Mouse (Mus musculus): ENCODE data around the gene Rtn4. TPM values are rescaled to one million over a fixed set of nuclear protein-coding genes. Genes with fewer than 3 reads are reported as not detected.

Gene Rtn4
- total RNA-seq, 2 experiments from 2014 or later = 607 to 620 TPM

Other genes starting within 250 kb of the Rtn4 start
- gene Prorsd1, start 177.9 kb upstream of the Rtn4 start, total RNA-seq (2021) = 1 to 10 TPM; 3.3 to 3.8 TPM
- gene Mtif2, start 166.5 kb upstream of the Rtn4 start, total RNA-seq (2021) = 10 to 100 TPM; 33.2 to 40.3 TPM
- under 1 TPM in 1 of 2 experiments, not detected in 1; 0.32 TPM for gene Clhc1, start 145.0 kb upstream of the Rtn4 start, total RNA-seq (2021)
- 100 to 1,000 TPM; 652 to 712 TPM for gene Rps27a, start 144.8 kb upstream of the Rtn4 start, total RNA-seq (2021)
- gene 4931440F15Rik, start 132.7 kb downstream of the Rtn4 start, total RNA-seq (2021) = 1 to 10 TPM; 2.5 to 2.7 TPM

Data from left cerebral cortex, postnatal 4 days (tissue).